Mouse (Mus musculus): Measurements from ENCODE around the gene Ctse. TPM values are rescaled to one million over a fixed set of nuclear protein-coding genes. Genes with fewer than 3 reads are reported as not detected.

Gene Ctse
- total RNA-seq, 2 experiments from 2014 or later: 2,045 to 3,940 TPM

Other genes with a start within 250 kb of the Ctse start
- gene Srgap2, start 111.0 kb upstream of the Ctse start, total RNA-seq (2015; ENCODE audit: low replicate concordance): 20.1 and 31.4 TPM in 2 replicates
- gene Srgap2, start 111.0 kb upstream of the Ctse start, total RNA-seq (2017; ENCODE audit: low replicate concordance): 22.8 and 31.3 TPM in 2 replicates
- gene Fam72a, start 110.4 kb upstream of the Ctse start, total RNA-seq (2015; ENCODE audit: low replicate concordance): 1.1 TPM in 1 of 2 replicates, not detected in the other
- 1.3 TPM in 1 of 2 replicates, not detected in the other for gene Fam72a, start 110.4 kb upstream of the Ctse start, total RNA-seq (2017; ENCODE audit: low replicate concordance)
- gene Avpr1b, start 39.1 kb upstream of the Ctse start, total RNA-seq (2015; ENCODE audit: low replicate concordance): not detected in 2 replicates
- not detected in 2 replicates for gene Avpr1b, start 39.1 kb upstream of the Ctse start, total RNA-seq (2017; ENCODE audit: low replicate concordance)
- 0.72 and 1.3 TPM in 2 replicates for gene Rab7b, start 50.4 kb downstream of the Ctse start, total RNA-seq (2015; ENCODE audit: low replicate concordance)
- gene Rab7b, start 50.4 kb downstream of the Ctse start, total RNA-seq (2017; ENCODE audit: low replicate concordance): 1.7 and 4.2 TPM in 2 replicates
- not detected in 2 replicates for gene Slc26a9, start 105.7 kb downstream of the Ctse start, total RNA-seq (2015; ENCODE audit: low replicate concordance)
- not detected in 2 replicates for gene Slc26a9, start 105.7 kb downstream of the Ctse start, total RNA-seq (2017; ENCODE audit: low replicate concordance)
- not detected in 2 replicates for gene Pm20d1, start 159.1 kb downstream of the Ctse start, total RNA-seq (2015; ENCODE audit: low replicate concordance)
- not detected in 2 replicates for gene Pm20d1, start 159.1 kb downstream of the Ctse start, total RNA-seq (2017; ENCODE audit: low replicate concordance)
- 0.72 and 1.7 TPM in 2 replicates for gene Slc41a1, start 189.2 kb downstream of the Ctse start, total RNA-seq (2015; ENCODE audit: low replicate concordance)
- gene Slc41a1, start 189.2 kb downstream of the Ctse start, total RNA-seq (2017; ENCODE audit: low replicate concordance): 0.64 and 2.2 TPM in 2 replicates
- gene Rab29, start 228.9 kb downstream of the Ctse start, total RNA-seq (2015; ENCODE audit: low replicate concordance): 4.3 and 4.6 TPM in 2 replicates
- 2.1 and 3.0 TPM in 2 replicates for gene Rab29, start 228.9 kb downstream of the Ctse start, total RNA-seq (2017; ENCODE audit: low replicate concordance)